Mouse (Mus musculus): Measurements from ENCODE around the gene Med1.
"Not testable (repeated sequence)": the region's sequence is repeated elsewhere in the genome, so short reads cannot be mapped to it uniquely, and the experiment has no call there.

The Med1 gene

DNA sequence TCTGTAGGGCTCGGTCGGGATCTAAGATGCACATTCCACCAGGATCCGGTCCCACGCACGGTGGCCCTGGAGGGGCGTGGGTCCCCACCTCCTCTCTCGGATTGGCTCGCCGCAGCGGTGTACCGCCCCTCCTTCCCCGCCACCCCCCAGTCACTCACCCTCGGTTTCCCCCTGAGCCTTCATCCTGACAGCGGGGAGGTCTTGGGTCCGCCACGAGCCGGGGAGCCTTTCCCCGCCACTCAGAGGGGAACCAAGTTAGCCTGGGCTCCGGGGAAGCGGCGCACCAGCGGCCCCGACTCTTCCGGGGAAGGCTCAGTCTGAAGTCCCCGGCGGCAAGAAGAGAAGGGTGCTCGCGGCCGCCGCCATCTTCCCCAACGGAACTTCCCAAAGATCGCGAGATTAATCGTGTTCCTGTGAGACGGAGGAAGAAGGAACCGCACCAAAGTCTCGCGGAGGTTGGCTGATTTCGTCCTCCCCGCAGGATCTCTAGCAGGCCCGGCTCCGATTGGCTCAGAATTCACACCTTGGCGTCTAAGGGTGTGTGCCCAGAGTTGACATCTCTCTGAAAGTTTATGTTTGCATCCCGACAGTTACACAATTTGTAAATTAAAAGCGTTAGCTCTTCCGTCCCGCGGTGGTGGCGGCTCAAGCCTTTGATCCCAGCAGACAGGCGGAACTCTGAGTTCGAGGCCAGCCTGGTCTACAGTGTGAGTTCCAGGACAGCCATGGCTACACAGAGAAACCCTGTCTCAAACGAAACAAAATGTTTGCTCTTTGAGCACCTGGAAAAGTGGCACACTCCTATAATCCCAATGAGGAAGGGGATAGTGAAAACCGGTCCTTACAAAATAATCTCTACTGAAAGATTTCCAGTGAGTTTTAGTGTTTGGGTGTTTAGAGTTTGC is at the start of gene Med1:
Med1 (minus strand) TSS at position 393 of the 905 bp plus-strand sequence.
- peak; percentile 94 to 96 for DNase-seq

DNA sequence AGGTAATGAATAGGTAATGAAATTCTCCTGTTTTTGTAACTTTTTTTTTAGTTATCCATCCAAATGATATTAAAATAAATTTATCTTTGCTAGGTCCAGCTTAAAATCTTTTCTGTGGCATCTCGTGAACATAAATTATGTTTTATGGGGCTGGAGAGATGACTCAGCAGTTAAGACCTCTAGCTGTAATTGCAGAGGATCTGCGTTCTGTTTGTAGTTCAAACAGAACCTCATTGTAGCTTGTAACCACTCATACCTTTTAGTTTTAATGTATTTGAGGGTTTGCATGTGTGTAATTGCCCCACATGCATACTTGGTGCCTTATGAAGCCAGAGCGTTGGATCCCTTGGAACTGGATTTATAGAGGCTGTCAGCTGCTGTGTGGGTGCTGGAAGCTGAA is 45.9 kb upstream of the Med1 start:
- DNase-seq: no peak

DNA sequence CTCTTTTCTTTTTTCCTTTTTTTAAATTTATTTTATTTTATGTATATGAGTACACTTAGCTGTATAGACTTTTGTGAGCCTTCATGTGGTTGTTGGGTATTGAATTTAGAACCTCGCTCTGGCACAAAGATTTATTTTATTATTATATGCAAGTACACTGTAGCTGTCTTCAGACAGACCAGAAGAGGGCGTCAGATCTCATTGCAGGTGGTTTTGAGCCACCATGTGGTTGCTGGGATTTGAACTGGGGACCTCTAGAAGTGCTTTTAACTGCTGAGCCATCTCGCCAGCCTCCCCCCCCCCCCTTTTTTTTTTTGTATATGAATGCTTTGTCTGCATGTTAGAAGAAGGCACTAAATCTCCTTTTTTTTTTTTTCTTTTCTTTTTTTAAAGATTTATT is 45.3 kb upstream of the Med1 start:
- no peak for DNase-seq

DNA sequence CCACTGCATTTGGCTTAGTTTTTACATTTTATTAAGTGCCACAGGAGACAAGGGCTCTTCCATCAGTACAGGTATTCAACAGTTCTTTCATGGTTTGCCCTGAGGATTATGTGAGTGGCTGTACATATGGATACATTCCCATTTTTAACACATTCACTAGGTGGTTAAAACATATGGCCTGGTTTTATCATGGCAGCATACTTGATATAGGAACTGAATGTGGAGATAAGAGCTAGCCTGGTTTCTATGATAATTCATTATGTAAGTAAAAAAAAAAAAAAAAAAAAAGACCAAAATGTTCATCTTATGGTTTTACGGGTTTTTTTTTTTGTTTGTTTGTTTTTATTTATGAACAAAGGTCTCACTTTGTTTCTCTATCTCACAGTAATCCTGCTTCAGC is 33.3 kb upstream of the Med1 start:
- DNase-seq: no peak

DNA sequence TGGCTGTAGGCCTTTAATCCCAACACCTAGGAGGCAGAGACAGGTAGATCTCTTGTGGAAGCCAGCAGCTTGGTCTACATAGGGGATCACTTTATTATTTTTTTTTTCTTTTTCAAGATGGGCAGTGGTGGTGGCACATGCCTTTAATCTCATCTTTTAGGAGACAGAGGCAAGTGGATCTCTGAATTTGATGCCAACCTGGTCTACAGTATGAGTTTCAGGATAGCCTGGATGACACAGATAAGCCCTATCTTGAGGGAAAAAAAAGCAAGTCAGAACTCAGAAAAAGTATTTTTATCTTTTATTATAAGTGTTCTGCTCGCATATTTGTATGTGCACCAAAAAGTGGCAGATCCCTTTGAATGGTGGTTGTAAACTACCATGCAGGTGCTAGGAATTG is 20.2 kb upstream of the Med1 start:
- DNase-seq: no peak

DNA sequence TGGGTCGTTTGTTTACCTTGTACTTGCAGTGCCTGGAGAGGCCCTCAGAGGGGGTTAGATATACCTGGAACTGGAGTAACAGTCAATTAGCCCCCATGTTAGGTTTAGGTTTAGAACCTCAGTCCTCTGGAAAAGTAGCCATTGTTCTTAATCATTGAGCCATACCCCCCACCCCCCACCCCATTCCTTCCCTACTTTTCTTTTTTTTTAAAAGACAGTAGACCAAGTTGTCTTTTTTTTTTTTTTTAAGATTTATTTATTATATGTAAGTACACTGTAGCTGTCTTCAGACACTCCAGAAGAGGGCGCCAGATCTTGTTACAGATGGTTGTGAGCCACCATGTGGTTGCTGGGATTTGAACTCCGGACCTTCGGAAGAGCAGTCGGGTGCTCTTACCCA is 16.6 kb upstream of the Med1 start:
- DNase-seq: not testable (repeated sequence)

DNA sequence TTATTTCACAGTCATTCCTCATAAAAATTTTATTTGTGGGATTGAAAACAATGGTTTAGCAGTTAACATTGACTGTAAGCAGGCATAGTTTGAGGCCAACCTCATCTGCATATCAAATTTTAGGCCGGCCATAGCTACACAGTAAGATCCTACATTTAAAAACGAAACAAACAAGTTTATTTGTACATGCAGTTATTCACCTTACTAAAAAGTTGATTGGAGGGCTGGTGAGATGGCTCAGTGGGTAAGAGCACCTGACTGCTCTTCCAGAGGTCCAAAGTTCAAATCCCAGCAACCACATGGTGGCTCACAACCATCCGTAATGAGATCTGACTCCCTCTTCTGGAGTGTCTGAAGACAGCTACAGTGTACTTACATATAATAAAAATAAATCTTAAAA is 13.2 kb upstream of the Med1 start:
- peak; percentile 38 to 52 for DNase-seq

DNA sequence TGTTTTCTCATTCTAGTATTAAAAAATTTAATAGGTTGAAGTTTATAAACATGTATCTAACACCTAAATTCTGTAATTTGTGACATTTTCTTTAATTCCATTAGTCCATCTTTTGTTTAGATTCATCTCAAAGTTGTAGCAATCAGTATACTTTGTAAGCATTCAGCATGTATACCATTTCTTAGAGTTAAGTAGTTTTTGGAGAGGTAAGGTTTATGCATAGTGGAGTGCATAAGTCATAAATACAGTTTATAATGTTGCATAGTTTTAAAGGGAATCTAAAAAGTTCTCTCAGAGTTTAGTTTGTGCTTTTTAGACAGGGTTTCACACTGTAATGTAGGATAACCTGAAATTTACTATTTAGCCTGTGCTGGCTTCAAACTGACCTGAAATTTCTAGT is 12.4 kb upstream of the Med1 start:
- no peak for DNase-seq

DNA sequence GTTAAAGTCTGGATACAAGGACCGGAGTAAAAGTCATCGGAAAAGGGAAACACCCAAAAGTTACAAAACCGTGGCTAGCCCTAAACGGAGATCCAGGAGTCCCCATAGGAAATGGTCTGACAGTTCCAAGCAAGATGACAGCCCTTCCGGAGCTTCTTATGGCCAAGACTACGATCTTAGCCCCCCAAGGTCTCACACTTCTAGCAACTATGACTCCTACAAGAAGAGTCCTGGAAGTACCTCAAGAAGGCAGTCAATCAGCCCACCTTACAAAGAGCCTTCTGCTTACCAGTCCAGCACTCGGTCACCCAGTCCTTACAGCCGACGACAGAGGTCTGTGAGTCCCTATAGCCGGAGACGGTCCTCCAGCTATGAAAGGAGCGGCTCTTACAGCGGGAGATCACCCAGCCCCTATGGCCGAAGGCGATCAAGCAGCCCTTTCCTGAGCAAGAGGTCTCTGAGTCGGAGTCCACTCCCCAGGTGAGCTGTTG is 10.9 kb upstream of the Med1 start:
- peak; percentile 19 to 24 for DNase-seq

DNA sequence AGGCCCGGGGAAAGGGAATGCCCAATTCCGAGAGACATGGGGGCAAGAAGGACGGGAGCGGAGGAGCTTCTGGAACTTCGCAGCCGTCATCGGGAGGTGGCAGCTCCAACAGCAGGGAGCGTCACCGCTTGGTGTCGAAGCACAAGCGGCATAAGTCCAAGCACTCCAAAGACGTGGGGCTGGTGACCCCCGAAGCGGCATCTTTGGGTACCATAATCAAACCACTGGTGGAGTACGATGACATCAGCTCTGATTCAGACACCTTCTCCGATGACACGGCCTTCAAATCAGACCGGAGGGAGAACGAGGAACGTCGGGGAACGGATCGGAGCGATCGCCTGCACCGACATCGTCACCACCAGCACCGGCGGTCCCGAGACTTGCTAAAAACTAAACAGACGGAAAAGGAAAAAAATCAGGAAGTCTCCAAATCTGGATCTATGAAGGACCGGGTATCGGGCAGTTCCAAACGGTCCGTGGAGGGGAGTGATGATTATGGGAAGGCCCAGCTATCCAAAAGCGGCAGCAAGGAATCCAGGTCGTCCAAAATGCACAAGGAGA is 10.3 kb upstream of the Med1 start:
- peak; percentile 41 to 54 for DNase-seq

DNA sequence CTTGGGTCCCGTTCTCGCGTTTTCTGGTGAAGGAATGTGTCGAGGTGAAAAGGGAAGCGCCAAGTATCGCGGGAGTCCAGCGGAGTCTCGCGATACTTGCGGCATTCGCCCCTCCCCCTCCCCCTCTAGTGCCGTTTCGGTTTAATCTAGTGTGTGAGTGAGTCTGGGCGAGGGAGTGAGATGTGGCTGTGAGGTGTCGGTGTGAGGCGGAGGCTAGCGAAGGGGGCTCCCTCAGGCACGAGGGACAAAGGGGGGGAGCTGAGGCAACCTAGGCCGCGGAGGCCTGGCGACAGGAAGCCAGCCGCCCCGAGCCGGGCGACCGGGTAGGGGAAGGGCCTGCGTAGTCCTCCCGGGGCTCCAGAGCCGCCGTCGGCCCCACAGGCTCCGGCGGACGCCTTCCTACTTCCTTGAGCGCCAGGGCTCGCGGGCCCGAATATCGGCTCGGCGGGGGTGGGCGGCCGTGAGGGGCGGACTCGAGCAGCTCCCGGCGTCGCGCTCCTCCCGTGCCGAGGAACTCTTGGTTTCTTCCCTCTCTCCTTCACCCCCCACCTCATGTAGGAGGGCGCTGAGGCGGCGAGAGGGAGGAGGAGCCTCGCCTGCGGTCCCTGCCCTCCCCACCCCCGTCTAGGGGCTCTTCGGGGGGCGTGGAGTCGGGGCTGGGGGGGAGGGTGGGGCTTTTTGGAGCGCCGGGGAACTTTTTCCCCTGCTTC is 9.7 kb upstream of the Med1 start, which contains the start of gene Cdk12:
Cdk12 (plus strand) TSS at position 419 of the 710 bp plus-strand sequence.
- peak; percentile 96 to 97 for DNase-seq

DNA sequence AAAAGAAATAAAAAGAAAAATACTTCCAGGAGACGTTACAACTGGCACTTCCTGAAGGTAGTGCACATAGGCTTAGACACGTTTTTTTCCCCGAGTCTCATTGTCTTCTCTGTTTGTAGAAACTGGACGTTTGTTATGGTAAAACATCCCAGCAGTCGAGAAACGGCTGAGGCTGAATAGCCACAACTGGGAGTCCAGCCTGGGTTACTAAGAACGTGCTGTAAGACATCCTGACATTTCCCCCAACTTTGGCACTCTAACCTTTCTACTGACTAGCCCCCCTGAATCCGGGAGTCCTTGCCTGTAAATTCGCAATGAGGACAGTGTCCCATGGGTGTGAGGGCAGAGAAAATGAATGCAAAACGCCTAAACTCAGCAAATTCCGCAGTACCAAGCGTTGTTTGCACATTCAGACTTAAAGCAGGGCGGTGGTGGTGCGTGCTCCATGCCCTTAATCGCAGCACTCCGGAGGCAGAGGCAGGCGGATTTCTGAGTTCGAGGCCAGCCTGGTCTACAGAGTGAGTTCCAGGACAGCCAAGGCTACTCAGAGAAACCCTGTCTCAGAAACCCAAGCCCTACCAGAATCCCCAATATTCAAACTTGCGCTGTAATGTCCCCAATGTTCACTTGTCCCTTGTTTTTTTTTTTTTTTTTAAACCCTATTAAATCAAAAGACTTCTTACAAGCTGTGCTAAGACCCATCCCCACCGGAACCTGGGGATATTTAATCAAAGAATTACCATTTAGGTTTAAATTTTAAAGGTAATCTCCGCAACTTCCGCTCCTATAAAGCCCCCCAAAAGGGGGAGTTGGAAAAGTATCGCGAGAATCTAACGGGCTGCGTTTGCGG is 8.9 kb upstream of the Med1 start:
- peak; percentile 34 to 42 for DNase-seq

DNA sequence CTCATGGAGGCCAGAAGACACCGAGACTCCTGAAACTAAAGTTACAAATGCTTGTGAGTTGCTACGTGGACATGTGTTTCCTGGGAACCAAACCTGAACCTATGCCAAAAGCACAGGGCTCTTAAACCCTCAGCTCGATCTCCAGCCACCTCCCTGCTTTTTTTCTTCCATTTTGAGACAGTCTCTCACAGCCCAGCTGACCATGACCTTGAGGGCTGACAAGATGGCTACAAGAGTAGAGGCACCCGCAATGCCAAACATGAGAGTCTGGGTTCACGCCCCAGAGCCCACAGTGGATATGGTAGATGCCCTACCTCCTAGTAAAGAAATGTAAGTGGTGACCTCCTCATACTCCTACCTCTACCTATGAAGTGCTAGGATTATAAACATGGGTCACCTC is 2.3 kb downstream of the Med1 start:
- no peak for DNase-seq

DNA sequence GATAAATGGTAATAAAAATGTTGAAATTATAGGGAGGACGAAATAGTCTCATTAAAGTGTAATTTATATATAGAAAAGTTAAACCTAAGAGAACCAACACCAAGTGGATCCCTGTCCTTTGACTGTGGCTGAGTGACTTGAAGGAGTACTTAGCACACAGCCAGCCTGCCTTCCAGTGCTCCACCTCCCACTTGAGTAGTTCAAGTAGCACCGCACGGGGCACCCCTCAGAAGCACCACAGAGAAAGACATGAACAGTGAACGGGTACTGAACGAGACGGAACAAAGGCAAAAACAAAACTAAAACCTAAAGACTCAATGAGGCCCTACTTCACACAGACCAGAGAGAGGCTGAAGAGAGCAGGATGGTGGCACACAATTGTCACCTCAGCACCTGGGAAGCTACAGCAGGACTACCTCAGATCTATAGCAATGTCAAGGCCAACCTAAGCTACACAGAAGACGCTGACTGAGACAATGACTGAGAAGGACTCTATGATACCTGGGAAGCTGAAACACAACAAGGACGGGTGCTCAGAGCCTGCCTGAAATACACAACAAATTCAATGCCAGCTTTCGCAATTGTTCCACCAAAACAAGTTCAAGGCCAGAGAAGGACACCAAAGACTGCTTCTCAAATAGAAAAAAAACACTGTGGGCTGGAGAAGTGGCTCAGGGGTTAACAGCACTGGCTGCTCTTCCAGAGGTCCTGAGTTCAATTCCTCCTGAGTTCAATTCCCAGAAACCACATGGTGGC is 5.3 kb downstream of the Med1 start:
- no peak for DNase-seq

DNA sequence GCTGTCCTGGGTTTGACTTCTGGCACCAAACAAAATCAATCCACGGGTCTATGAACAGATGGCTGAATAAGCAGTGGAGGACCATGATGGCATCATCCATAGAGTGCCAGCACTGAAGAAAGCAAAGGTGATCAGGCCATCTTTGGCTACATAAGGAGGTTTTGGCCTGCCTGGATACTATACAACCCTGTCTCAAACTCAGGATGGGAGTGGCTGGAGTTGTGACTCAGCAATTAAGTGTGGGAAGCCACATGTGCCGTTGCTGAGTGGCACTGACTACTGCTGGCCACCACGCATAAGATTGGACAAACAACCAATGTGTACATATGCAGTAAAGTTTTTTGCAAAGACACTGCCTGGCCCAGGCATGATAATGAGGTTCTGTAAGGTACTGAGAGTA is 10.9 kb downstream of the Med1 start:
- not testable (repeated sequence) for DNase-seq

DNA sequence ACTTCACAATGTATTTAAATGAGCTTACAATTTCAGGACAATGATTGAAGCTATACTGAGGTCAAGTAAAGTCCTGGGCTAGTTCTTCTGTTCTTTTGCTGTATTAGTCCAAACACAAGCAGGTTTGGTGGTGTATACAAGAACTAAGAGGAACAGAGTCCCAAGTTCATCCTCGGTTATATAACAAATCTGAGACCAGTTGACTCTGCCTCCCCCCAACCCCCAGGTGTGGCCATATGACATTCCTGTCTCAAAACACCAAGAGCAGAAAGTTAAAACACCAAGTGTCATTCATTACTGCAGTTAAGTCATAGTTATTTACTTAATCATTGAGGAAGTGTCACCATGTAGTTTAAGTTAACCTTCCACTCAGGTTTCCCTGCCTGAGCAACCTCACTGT is 24.7 kb downstream of the Med1 start:
- DNase-seq: peak; percentile 44 to 54

DNA sequence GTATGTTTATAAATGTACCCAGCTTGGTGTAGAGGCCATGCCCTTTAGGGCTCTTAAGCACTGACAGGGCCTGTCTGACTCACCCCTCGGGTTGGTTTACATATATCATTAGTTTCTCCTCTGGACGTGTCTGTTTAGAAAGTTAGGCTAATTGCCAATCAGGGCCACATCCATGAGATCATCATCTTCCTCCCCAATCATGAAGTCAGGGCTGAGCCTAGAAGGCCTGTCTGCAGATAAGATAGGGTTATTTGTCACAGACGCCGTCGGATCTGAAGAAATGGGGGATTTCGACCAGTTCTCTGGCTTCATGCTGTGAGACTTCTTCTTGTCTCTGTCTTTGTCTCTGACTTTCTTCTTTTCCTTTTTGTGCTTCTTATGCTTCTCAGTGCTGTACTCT is 38.0 kb downstream of the Med1 start:
- no peak for DNase-seq

DNA sequence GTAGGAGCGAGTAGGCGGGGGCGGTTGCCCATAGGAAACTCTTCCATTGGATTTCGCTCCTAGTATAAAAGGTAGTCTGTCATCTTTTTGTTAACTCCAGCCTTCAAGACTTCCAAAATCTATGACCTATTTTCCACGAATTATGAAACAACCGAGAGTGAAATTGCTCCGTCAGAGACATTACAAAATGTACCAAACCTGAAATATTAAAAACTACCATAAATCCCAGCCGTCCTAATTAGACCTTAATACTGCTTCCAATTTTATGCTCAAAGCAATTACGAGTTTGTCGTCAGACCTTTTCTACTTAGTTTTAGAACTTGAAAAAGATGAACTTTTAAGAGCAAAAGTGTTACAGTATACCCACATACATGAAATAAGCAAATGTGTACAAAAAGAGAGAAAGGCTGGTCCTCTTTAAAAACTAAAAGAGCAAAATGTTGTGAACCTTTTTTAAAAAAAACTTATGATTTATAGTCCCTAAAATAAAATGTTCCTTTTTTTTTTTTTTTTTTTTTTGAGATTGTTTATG is 42.4 kb downstream of the Med1 start:
- no peak for DNase-seq

DNA sequence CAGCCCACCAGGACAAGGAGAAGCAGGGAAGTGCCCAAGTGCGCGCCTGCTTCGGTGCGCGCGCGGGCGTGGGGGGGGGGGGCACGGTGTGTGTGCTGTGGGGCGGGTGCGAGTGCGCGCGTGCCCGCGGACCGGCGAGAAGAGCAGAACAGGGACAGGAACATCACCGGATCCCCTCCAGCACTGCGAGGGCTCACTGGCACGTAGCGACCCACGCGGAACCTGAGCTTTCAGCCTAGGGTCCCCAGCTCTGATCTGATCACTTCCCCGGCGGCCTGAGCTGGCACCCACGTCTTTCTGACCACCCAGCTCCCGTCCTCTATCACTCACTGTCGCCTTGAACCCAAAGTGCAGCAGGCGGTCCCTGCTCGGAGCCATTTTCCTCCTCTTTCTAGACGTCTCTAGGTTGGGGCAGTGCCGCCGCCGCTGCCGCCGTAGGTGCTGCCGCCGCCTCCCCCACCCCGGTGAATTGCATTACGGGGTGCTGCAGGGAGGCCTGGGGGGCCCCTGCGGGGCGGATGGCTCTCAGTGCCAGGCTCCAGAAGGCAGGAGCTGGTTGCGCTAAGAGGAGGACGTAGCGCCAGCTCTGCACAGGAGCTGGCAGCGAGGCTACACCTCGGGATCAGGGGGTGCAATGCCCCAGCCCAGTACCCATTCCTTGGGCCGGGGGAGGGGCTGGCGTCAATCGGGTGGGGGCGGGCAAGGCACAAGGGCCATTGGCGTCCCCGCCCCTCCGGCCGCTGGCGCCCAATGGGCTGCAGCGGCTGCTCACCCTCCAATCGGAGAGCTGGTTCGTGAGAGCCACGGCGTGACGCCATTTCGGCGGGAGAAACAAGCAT is 43.1 kb downstream of the Med1 start, which contains the start of gene Fbxl20:
Fbxl20 (minus strand) TSS at position 618 of the 839 bp plus-strand sequence.
- peak; percentile 89 for DNase-seq

DNA sequence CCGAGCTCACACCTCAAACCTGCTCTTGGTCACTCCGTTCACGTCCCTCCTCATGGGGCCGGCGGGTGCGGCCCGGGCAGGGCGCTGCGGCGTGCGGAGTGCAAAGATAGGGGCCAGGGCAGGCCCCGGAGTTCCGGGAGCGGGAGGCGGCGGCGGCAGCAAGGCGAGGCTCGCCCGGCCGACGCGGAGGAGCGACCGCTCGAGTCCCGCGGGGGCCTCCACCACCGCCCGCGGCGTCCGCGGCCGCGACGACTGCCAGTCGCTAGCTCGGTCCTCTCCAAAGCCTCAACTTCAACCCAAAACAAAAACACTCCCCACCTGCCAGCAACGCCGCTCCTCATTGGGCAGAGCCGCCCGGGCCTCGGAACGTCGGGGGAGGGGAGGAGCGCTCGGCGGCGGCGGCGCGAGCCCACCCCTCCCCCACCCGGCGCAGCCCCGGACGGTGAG is 43.8 kb downstream of the Med1 start:
- peak; percentile 88 to 92 for DNase-seq
